Mouse (Mus musculus) embryonic fibroblast, embryonic 13.5 days (primary cell): ENCODE measurements around the gene Sh3bgrl. TPM values are rescaled to one million over a fixed set of nuclear protein-coding genes. Genes with fewer than 3 reads are reported as not detected.

Source experiments
- H3K27ac ChIP-seq: 2 replicates; pipeline ENCODE4 v1.5.1; 2012; ENCODE audit warnings: low read length, control low read depth, inconsistent platforms; ENCODE audit not compliant: insufficient read depth
- H3K4me1 ChIP-seq: 2 replicates; pipeline ENCODE4 v1.6.1; 2011; ENCODE audit warnings: low read length; ENCODE audit not compliant: control insufficient read depth, insufficient read depth
- H3K4me3 ChIP-seq: 2 replicates; pipeline ENCODE4 v1.5.1; 2011; ENCODE audit warnings: mild to moderate bottlenecking, control low read depth, low read length; ENCODE audit not compliant: insufficient read depth
- CTCF ChIP-seq: IDR thresholded peaks from 2 replicates; pipeline ENCODE4 v1.5.1; 2011; ENCODE audit warnings: mild to moderate bottlenecking, control low read depth, low read length, moderate library complexity, borderline replicate concordance; ENCODE audit not compliant: insufficient read depth
- POLR2A ChIP-seq: IDR thresholded peaks from 2 replicates; pipeline ENCODE4 v1.6.1; 2011; ENCODE audit warnings: low read depth, mild to moderate bottlenecking, control low read depth, low read length, moderate library complexity
- polyA plus RNA-seq: library from polyadenylated mRNA; stranded (reverse); fragments of >200 nt; gene quantifications from 2 replicates; pipeline ENCODE4 v1.2.4, GENCODE M21; 2011; ENCODE audit warnings: low read depth; ENCODE audit not compliant: missing spikeins, insufficient read length

The Sh3bgrl gene
- polyA plus RNA-seq, 1 experiment: 332 TPM

DNA sequence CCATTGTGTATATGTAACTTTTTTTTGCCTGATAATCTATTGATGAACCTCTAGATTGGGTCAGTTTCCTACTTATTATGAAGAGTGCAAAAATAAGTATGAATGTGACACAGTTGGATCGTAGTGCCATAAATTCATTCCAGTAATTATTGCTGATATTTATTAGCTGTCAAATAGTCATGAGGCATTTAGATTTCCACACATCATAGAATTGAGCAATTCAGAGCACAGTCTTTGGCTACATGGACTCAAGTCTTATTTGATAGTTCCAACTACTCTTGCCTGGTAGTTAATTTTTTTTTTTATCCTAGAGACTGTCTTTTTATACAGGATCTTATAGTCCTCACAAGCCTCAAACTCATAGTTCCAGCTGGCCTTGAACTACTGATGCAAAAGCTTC, 34.9 kb downstream of the Sh3bgrl start:
- Histone ChIP-seq H3K27ac (no peak overlapping the region), H3K4me3 (no peak overlapping the region), H3K4me1 (peaks cover 7% of the 10 kb centered on the region)
- TF ChIP-seq POLR2A (no peak), CTCF (no peak)

DNA sequence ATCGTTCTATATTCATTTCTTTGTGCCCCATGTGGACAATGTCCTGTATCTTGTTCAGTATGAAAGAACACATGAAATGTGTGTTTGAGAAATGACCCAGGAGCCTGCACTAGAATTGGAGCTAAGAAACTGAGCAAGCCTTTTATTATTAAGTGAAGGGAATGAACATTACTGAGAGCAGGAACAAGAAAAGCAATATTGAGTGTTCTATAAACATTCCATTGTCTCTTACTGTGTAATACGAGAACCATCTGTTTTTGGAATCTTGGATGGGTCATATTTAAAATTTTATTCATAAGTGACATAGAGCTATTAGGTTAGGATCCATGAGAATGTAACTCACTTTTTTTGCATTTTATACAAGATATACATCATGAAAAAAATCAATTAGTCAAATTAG, 36.7 kb downstream of the Sh3bgrl start:
- Histone ChIP-seq H3K4me3 (no peak overlapping the region), H3K4me1 (peaks cover 7% of the 10 kb centered on the region), H3K27ac (peak overlapping the region; percentile 83; the same call in 1 of the 2 replicates)
- TF ChIP-seq CTCF: no peak
- no peak for TF ChIP-seq POLR2A

DNA sequence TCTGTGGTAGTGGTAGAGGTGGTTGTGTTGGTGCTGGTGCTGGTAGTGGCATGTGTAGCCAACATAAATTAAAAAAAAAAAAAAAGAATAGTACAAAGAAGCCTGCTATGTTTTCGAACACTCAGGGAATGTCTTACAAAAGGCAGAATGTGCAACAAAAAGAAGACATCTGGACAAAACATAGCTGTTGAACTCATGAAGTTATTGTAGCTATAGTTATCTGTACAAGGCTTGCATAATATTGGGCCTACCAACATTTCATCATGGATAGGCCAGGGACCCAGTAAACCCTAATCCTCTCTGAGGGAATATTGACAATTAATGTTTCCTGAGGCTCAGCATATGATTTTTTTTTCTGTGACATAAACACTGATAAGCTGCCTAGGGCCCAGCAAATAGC, 37.3 kb downstream of the Sh3bgrl start:
- H3K4me3 ChIP-seq: no peak overlapping the region
- peak overlapping the region; percentile 83 for H3K27ac ChIP-seq
- TF ChIP-seq POLR2A (no peak), CTCF (no peak)
- H3K4me1 ChIP-seq: peaks cover 7% of the 10 kb centered on the region

DNA sequence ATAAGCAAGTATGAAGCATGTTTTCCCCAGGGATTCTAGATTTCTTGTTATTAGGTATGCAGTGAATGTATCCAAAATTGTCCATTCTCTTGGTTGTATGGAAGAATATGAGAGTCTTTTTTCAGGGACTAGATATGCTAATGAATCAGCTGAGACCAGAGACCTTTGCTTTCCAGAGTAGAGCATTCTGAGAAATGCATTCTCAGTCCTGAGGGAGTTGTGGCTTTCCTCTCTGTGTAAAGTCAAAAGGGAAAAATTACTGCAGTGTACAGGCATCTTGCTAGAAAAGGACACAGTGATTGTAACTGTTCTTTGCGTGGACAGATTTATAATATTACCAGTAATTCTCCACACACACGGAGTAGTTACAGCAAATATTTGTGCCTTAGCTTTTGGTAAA, 38.3 kb downstream of the Sh3bgrl start:
- H3K4me1 ChIP-seq: peaks cover 9% of the 10 kb centered on the region
- H3K27ac ChIP-seq: peak overlapping the region; percentile 87
- H3K4me3 ChIP-seq: no peak overlapping the region
- TF ChIP-seq CTCF: no peak
- TF ChIP-seq POLR2A: no peak

DNA sequence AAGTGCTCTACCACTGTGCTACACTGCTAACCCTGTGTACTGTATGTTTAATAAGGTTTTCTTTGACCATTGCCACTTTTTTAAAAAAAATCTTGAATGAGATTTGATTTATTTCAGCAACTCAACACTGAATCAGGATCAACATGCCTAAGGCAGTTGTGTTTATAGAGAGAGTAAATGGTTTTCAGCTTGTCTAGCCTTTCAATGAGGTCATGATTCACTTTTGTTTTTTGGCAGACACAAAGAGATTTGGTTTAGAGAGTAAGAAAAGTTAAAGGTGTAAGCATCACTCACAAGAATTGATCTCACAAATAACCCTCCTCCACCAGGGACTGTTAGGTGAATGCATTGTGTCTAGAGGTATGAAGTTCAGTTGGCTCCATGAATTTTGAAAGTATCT, 41.1 kb downstream of the Sh3bgrl start:
- H3K4me1 ChIP-seq: peaks cover 9% of the 10 kb centered on the region
- TF ChIP-seq CTCF (no peak), POLR2A (no peak)
- peak overlapping the region; percentile 78; the same call in 1 of the 2 replicates for H3K27ac ChIP-seq
- H3K4me3 ChIP-seq: no peak overlapping the region

DNA sequence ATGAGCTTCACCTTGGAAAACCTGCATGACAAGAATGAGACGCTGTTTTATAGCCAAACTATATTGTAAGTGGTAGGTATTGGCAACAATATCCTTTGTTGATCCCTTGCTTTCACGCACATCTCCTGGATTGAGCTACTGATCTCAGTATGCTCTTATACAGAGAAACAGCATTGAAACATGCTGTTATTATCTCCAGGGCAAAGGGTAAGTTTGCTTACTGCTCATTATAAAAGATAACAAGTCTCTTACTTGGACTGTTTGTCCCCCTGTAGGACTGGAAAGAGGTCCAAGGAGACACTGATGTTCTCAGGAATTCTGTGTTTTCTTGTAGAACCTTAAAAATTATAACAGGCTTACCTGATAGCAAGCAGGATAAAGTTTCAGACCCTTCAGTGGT, 41.7 kb downstream of the Sh3bgrl start:
- Histone ChIP-seq H3K4me3 (no peak overlapping the region), H3K4me1 (peaks cover 9% of the 10 kb centered on the region), H3K27ac (peak overlapping the region; percentile 78)
- TF ChIP-seq CTCF: no peak
- TF ChIP-seq POLR2A: no peak

DNA sequence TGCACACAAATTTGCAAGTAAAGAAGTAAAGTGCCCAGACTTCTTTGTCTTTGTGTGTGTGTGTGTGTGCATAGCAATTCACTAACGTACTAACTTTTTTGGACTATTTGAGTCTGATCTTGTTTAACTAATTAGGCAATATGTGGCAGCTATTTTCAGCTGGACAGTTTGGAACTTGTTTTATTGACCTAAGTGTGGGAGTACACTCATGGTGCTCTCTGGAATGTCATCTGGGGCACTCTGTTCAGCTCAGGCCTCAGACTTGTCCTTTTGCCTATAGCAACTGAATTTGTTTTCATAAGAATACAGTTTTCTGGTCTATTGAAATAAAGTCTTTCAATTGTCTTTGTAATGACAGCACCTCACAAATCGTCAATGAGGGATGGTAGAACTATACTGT, 42.1 kb downstream of the Sh3bgrl start:
- TF ChIP-seq POLR2A (no peak), CTCF (no peak)
- H3K27ac ChIP-seq: peak overlapping the region; percentile 78; the same call in 1 of the 2 replicates

DNA sequence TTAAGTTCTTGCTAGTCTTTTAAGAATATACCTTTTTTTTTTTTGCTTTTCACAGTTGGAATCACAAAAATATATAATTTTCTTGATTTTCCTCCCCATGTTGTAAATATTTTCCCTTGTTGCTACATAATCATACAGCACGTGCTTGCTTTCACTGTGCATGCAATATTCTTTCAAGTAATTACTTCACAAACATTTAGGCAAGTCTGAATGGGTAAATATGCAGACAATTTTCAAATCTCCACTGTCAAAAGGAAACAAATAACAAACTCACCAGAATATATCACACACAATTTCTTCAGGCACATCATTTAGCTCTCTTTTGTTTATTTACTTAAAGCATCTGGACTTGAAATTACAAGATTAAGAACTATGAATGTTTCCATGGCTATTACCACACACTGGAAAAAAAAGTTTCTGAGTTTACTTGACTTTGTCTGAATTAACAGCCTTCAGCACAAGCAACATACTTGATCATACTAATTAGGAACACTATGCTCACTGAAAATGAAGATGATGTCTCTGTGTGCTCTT, 46.2 kb downstream of the Sh3bgrl start:
- TF ChIP-seq POLR2A (no peak), CTCF (no peak)
- H3K4me3 ChIP-seq: no peak overlapping the region
- H3K27ac ChIP-seq: peak overlapping the region; percentile 98
- H3K4me1 ChIP-seq: peaks cover 2% of the 10 kb centered on the region; the same call in 1 of the 2 replicates

More for the DNA sequence above, 42.1 kb downstream of the Sh3bgrl start:
- Histone ChIP-seq H3K4me1 (peaks cover 7% of the 10 kb centered on the region), H3K4me3 (no peak overlapping the region)

DNA sequence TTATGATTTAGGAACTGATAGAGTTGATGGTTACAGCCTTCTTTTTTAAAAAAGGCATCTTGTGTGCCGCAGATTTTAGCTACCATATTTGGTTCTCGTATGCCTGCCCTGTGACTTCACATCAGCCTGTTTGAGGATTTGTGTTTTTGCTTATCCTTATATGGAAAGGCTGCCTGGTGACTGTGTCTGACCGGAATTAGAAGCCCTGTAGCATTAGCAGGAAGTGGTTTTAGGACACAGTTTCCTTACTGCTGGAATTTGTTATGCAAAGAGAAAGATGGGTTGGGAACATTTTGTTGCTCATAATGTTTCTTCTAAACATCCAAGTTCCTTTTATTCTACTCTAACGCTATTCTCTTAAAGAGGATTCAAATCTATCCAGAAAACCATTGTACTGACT, 47.1 kb downstream of the Sh3bgrl start:
- Histone ChIP-seq H3K4me3 (no peak overlapping the region), H3K4me1 (peaks cover 2% of the 10 kb centered on the region; the same call in 1 of the 2 replicates), H3K27ac (peak overlapping the region; percentile 98)
- TF ChIP-seq POLR2A (no peak), CTCF (no peak)

DNA sequence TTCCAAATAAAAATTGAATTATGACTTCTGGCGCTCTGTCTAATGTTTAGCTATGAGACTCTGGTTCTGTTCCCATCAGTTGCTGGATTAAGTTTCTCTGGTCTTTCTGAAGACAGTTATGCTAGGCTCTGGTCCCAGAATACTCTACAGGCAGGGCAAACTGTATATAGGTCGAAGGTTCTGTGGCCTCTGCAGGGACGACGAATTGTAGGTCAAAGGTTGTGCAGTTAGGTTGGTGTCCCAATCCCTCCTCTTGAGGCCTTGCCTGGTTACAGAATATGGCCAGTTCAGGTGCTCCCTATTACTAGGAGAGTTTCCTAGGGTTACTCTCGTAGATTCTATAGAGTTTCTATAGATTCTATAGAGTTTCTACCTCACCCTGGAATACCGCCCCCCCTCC, 50.6 kb downstream of the Sh3bgrl start:
- no peak overlapping the region for H3K4me3 ChIP-seq
- TF ChIP-seq POLR2A (no peak), CTCF (no peak)
- H3K27ac ChIP-seq: no peak overlapping the region
- H3K4me1 ChIP-seq: no peaks in the 10 kb centered on the region

DNA sequence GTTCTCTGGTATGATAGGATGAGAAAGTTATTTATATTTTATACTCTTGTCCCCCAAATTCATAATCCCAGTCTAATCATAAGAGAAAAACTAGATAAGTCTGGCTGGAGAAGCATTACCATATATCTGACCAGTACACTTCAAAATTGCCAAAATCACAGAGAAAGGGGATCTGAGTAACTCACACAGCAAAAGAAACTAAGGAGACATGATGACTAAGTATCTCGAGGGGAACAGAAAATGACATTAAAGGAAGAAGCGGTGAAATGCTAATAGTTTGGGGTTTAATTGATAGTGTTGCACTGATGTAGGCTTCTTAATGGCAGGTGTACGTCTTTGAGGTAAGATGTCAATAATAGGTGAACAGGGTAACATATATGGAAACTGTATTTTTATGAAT, 51.9 kb downstream of the Sh3bgrl start:
- no peak for TF ChIP-seq POLR2A
- TF ChIP-seq CTCF: no peak
- no peaks in the 10 kb centered on the region for H3K4me1 ChIP-seq
- no peak overlapping the region for H3K4me3 ChIP-seq
- H3K27ac ChIP-seq: no peak overlapping the region

DNA sequence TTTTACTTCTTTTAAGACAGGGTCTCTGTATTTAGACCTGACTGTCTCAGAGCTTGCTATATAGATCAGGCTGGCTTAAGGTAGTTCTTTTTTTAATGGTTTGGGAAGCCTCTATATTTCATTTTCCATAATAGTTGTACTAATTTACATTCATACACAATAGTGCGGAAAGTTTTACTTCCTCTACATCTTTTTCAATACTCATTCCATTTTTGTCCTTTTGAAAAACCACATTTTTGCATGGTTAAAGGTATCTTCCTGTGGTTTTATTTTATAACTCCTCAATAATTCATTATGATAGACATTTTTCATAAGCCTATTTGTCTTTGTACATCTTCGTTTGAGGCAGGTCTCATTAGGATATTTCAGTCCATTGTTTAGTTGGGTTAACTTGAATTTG, 56.1 kb downstream of the Sh3bgrl start:
- no peak overlapping the region for H3K4me3 ChIP-seq
- no peaks in the 10 kb centered on the region for H3K4me1 ChIP-seq
- H3K27ac ChIP-seq: no peak overlapping the region
- TF ChIP-seq CTCF: no peak
- no peak for TF ChIP-seq POLR2A
